Mouse (Mus musculus) liver, embryonic 11.5 days (tissue): ENCODE measurements around the gene Acadvl. TPM values are rescaled to one million over a fixed set of nuclear protein-coding genes. Genes with fewer than 3 reads are reported as not detected.

ENCODE experiments used
- ATAC-seq: fragments of 200-750 bp; cut with Nextera tagmentation; replicated peaks from 2 replicates; pipeline ENCODE4 v1.8.0; 2017; ENCODE audit warnings: moderate number of reproducible peaks, mild to moderate bottlenecking, moderate TSS enrichment, moderate library complexity; ENCODE audit not compliant: low FRiP score
- DNase-seq: peaks from one replicate; pipeline ENCODE4 v3.0.0-alpha.2; 2017; ENCODE audit warnings: low spot score
- H3K27ac ChIP-seq: fragments of 300-500 bp; sonication (generic); 2 replicates; pipeline ENCODE4 v1.5.1; 2014; ENCODE audit warnings: mild to moderate bottlenecking, low read depth, low read length, control low read depth
- H3K27me3 ChIP-seq: fragments of 300-500 bp; sonication (generic); replicated peaks from 2 replicates; pipeline ENCODE4 v1.6.1; 2014; ENCODE audit warnings: low read length, mixed read lengths; ENCODE audit not compliant: control insufficient read depth, insufficient read depth
- H3K36me3 ChIP-seq: fragments of 300-500 bp; sonication (generic); 2 replicates; pipeline ENCODE4 v1.6.1; 2014; ENCODE audit warnings: mild to moderate bottlenecking, low read length, moderate library complexity, mixed read lengths; ENCODE audit not compliant: control insufficient read depth, insufficient read depth
- H3K4me1 ChIP-seq: fragments of 300-500 bp; sonication (generic); replicated peaks from 2 replicates; pipeline ENCODE4 v1.6.1; 2014; ENCODE audit warnings: low read length, mixed read lengths; ENCODE audit not compliant: control insufficient read depth, insufficient read depth
- H3K4me2 ChIP-seq: fragments of 300-500 bp; sonication (generic); 2 replicates; pipeline ENCODE4 v1.6.1; 2014; ENCODE audit warnings: mild to moderate bottlenecking, control low read depth, moderate library complexity
- H3K4me3 ChIP-seq: fragments of 300-500 bp; sonication (generic); 2 replicates; pipeline ENCODE4 v1.5.1; 2014; ENCODE audit warnings: low read depth, low read length, control low read depth
- H3K9ac ChIP-seq: fragments of 300-500 bp; sonication (generic); 2 replicates; pipeline ENCODE4 v1.6.1; 2014; ENCODE audit warnings: low read depth, low read length, control low read depth
- H3K9me3 ChIP-seq: fragments of 300-500 bp; sonication (generic); 2 replicates; pipeline ENCODE4 v1.6.1; 2016; ENCODE audit warnings: low read length, inconsistent platforms, mixed read lengths; ENCODE audit not compliant: control insufficient read depth
- WGBS: fragments of 180-500 bp; shearing (Covaris S2); extraction: QIAGEN DNeasy Blood & Tissue Kit; methylation state at CpG from one replicate; pipeline ENCODE4 v1.1.7; 2014; 5-methylcytosine and 5-hydroxymethylcytosine counted together
- polyA plus RNA-seq: library from polyadenylated mRNA; unstranded; fragments of >200 nt; fragmentation: Nextera tagmentation; extraction: Ambion mirVana; gene quantifications from 2 replicates; pipeline ENCODE4 v1.2.1, GENCODE M21; 2014

The Acadvl gene
- polyA plus RNA-seq = 85.7 and 89.7 TPM in 2 replicates

- H3K4me3 ChIP-seq = peak within 1 kb of the TSS; percentile 62
- H3K27me3 ChIP-seq = no peaks in the 10 kb centered on the region
- WGBS = under 1% methylated on average over 35 of the region's 35 CpGs
- H3K4me2 ChIP-seq = peak within 1 kb of the TSS; percentile 85
- H3K9me3 ChIP-seq = no peaks in the 10 kb centered on the region
- DNase-seq (peak; percentile 87), ATAC-seq (peak; percentile 86)
- peaks cover 31% of the 10 kb centered on the region for H3K36me3 ChIP-seq
- H3K4me1 ChIP-seq = peaks cover 35% of the 10 kb centered on the region
- H3K27ac ChIP-seq = peak within 1 kb of the TSS; percentile 62
- H3K9ac ChIP-seq = peak within 1 kb of the TSS; percentile 75
Observed at GRCm38 (mm10) chr11:70014880-70015558, at the start of gene Acadvl. Gene Acadvl (minus strand): TSS chr11:70015411.

DNA sequence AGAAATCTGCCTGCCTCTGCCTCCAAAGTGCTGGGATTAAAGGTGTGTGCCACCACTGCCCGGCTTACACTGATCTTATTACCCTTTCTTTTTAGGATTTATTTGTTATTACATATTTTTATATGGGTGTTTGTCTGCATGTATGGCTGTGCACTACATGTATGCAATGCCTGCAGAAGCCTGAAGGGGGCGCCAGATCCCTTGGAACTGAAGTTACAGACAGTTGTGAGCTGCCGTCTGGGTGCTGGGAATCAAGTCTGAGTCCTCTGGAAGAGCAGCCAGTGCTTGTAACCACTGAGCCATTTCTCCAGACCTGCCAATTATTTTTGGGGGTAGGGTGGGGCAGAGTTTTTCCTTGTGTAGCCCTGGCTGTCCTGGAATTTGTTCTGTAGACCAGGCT is 47.8 kb upstream of the Acadvl start:
- DNase-seq (no peak), ATAC-seq (no peak)
- Histone ChIP-seq H3K9ac (no peak overlapping the region), H3K4me1 (no peaks in the 10 kb centered on the region), H3K9me3 (peaks cover 3% of the 10 kb centered on the region; the same call in 1 of the 2 replicates), H3K27ac (no peak overlapping the region), H3K4me2 (no peak overlapping the region), H3K36me3 (no peaks in the 10 kb centered on the region), H3K4me3 (no peak overlapping the region), H3K27me3 (no peaks in the 10 kb centered on the region)
- 62% methylated on average over 3 of the region's 3 CpGs for WGBS

- Histone ChIP-seq H3K9ac (no peak overlapping the region), H3K4me2 (no peak overlapping the region), H3K9me3 (peaks cover 3% of the 10 kb centered on the region; the same call in 1 of the 2 replicates), H3K4me3 (no peak overlapping the region), H3K36me3 (no peaks in the 10 kb centered on the region), H3K27me3 (no peaks in the 10 kb centered on the region), H3K27ac (no peak overlapping the region), H3K4me1 (peaks cover 5% of the 10 kb centered on the region)
- 47% methylated on average over 6 of the region's 6 CpGs for WGBS
- DNase-seq (no peak), ATAC-seq (no peak)
Observed at GRCm38 (mm10) chr11:70059930-70060329, 44.7 kb upstream of the Acadvl start.

GRCm38 (mm10) chr11:70057805-70058204 is 42.6 kb upstream of the Acadvl start:
- Histone ChIP-seq H3K4me2 (no peak overlapping the region), H3K27ac (no peak overlapping the region), H3K4me3 (no peak overlapping the region), H3K9ac (no peak overlapping the region), H3K36me3 (no peaks in the 10 kb centered on the region), H3K27me3 (no peaks in the 10 kb centered on the region), H3K4me1 (peaks cover 5% of the 10 kb centered on the region), H3K9me3 (no peaks in the 10 kb centered on the region)
- WGBS = 86% methylated on average over 9 of the region's 9 CpGs
- no peak for DNase-seq
- no peak for ATAC-seq

DNA sequence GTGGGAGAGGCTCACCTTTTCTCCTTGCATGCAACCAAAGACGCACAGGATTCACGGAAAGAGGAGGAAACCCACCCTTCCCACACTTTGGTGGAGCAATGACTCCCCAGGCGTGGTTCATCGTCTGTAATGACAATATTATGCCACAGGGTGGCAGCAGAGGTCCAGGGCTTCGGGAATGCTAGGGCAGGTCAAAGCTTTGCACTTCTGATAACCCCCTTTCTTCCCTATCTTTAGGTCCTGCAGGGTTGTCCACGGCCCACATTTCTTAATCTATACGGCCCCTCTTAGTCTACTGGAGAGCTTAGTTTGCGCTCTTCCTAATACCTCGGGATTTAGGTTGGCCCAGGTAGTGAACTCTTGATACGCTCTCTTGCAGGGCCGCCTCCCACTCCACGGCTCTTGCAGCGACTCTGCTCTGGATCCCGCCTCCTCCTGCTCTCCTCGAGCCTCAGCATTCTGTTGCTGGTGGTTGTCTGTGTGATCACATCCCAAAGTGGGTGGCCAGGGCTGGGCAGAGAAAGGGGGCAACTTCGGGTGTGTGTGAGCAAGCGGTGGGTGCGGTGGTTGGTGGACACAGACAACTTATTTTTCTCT is 40.5 kb upstream of the Acadvl start:
- H3K4me3 ChIP-seq = no peak overlapping the region
- H3K36me3 ChIP-seq = no peaks in the 10 kb centered on the region
- H3K27me3 ChIP-seq = no peaks in the 10 kb centered on the region
- H3K9me3 ChIP-seq = no peaks in the 10 kb centered on the region
- peak overlapping the region; percentile 49 for H3K4me2 ChIP-seq
- peaks cover 5% of the 10 kb centered on the region for H3K4me1 ChIP-seq
- peak; percentile 63 for ATAC-seq
- peak; percentile 70 for DNase-seq
- no peak overlapping the region for H3K9ac ChIP-seq
- 24% methylated on average over 17 of the region's 18 CpGs for WGBS
- H3K27ac ChIP-seq = no peak overlapping the region

DNA sequence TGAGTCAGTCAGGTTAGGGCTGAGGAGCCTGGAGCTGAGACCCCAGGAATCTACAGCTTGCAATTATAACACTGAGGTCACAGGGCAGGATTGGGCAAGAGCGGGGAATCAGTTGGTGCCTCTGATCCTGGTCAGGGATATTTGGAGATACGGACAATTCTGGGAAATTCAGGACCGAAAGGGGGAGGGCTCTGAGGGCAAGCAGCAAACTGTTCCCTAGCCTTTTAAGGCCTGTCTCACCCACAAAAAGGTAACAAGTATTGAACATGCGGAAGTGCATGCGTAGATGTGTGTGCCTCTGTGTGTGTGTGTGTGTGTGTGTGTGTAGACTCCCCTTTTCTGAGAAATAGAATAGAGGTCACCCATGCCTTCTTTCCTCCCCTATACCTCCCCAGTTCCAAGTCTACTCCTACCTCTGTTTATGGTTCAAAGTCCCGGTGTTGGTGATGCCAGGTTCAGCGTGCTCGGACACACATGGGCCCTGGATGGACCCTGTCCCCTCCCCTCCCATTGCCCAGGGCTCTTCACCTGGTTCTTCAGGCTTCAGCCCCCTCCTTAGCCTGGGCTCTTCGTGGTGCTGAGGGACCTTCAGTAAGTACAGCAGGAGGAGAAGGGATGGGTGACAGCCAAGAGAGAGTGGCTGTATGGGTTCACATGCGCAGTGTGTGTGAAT is 38.8 kb upstream of the Acadvl start, which contains the start of gene Asgr1:
Asgr1 (plus strand) TSS at position 188 of the 673 bp plus-strand sequence.
- H3K36me3 ChIP-seq = no peaks in the 10 kb centered on the region
- peaks cover 5% of the 10 kb centered on the region for H3K4me1 ChIP-seq
- DNase-seq = no peak
- no peak within 1 kb of the TSS for H3K9ac ChIP-seq
- H3K9me3 ChIP-seq = no peaks in the 10 kb centered on the region
- WGBS = 80% methylated on average over 10 of the region's 10 CpGs
- H3K27ac ChIP-seq = no peak within 1 kb of the TSS
- ATAC-seq = no peak
- H3K27me3 ChIP-seq = no peaks in the 10 kb centered on the region
- no peak within 1 kb of the TSS for H3K4me3 ChIP-seq
- H3K4me2 ChIP-seq = no peak within 1 kb of the TSS

GRCm38 (mm10) chr11:70053156-70053555 is 37.9 kb upstream of the Acadvl start:
- DNase-seq = no peak
- no peaks in the 10 kb centered on the region for H3K27me3 ChIP-seq
- H3K4me2 ChIP-seq = no peak overlapping the region
- ATAC-seq = no peak
- H3K9me3 ChIP-seq = no peaks in the 10 kb centered on the region
- no peak overlapping the region for H3K27ac ChIP-seq
- H3K9ac ChIP-seq = no peak overlapping the region
- WGBS = 77% methylated on average over 7 of the region's 7 CpGs
- peaks cover 5% of the 10 kb centered on the region for H3K4me1 ChIP-seq
- no peaks in the 10 kb centered on the region for H3K36me3 ChIP-seq
- no peak overlapping the region for H3K4me3 ChIP-seq

DNA sequence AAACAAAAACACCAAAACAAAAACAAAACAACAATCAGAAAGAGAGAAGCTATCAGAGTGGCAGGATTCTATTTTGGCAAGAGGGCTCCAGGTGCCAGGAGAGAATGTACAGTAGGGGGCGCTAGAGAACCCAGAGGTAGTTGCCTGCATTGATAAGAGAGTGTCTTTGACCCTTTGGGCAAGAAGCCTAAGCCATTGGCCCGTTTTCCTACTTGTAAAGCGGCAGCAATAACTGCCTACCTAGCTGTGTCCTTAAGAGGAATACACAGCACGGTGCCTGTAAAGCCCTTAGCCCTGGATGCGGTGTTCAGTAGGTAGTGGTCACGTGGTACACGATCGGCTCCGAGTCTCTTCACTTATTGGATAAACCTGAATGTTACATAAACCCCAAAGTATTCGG is 34.6 kb upstream of the Acadvl start:
- ATAC-seq = no peak
- Histone ChIP-seq H3K4me2 (no peak overlapping the region), H3K4me1 (no peaks in the 10 kb centered on the region), H3K9me3 (no peaks in the 10 kb centered on the region), H3K36me3 (no peaks in the 10 kb centered on the region), H3K4me3 (no peak overlapping the region), H3K27ac (no peak overlapping the region), H3K27me3 (no peaks in the 10 kb centered on the region), H3K9ac (no peak overlapping the region)
- no peak for DNase-seq
- WGBS = 47% methylated on average over 10 of the region's 10 CpGs
